Mouse (Mus musculus): ENCODE measurements at regions not wholly inside any gene's neighbourhood (a gene's known extent, or its start where the extent isn't known, plus 50 kb on each side); places are given as distances from the start of the nearest gene placed in this dataset.

- DNase-seq (ENCODE audit: low spot score in 2 of 2) = peak; percentile 37 to 43
Observed at GRCm38 (mm10) chr12:46138646-46139045, 680.1 kb downstream of the Nova1 start.

GRCm38 (mm10) chr12:46125867-46126266 lies 692.9 kb downstream of the Nova1 start:
- no peak for DNase-seq (ENCODE audit: low spot score in 2 of 2)

- no peak for DNase-seq (ENCODE audit: low spot score in 2 of 2)
Observed at GRCm38 (mm10) chr12:46111352-46111751, 707.4 kb downstream of the Nova1 start.

- no peak for DNase-seq (ENCODE audit: low spot score in 2 of 2)
Observed at GRCm38 (mm10) chr12:46083356-46083755, 735.4 kb downstream of the Nova1 start.

- no peak for DNase-seq (ENCODE audit: low spot score in 2 of 2)
Observed at GRCm38 (mm10) chr12:46075789-46076217, 742.9 kb downstream of the Nova1 start.

- DNase-seq (ENCODE audit: low spot score in 2 of 2) = no peak
Observed at GRCm38 (mm10) chr12:46075355-46075754, 743.4 kb downstream of the Nova1 start.

GRCm38 (mm10) chr12:46066896-46067295 lies 751.8 kb downstream of the Nova1 start:
- no peak for DNase-seq (ENCODE audit: low spot score in 2 of 2)

GRCm38 (mm10) chr12:46040626-46041025 lies 778.1 kb downstream of the Nova1 start:
- no peak for DNase-seq (ENCODE audit: low spot score in 2 of 2)

- no peak for DNase-seq (ENCODE audit: low spot score in 2 of 2)
Observed at GRCm38 (mm10) chr12:46040216-46040615, 778.5 kb downstream of the Nova1 start.

- no peak for DNase-seq (ENCODE audit: low spot score in 2 of 2)
Observed at GRCm38 (mm10) chr12:46036540-46037094, 782.1 kb downstream of the Nova1 start.

GRCm38 (mm10) chr12:46025266-46025665 lies 793.5 kb downstream of the Nova1 start:
- DNase-seq (ENCODE audit: low spot score in 2 of 2) = no peak

GRCm38 (mm10) chr12:46021546-46021910 lies 797.2 kb downstream of the Nova1 start:
- DNase-seq (ENCODE audit: low spot score in 2 of 2) = no peak

- DNase-seq (ENCODE audit: low spot score in 2 of 2) = no peak
Observed at GRCm38 (mm10) chr12:46020835-46021545, 797.7 kb downstream of the Nova1 start.

GRCm38 (mm10) chr12:45977691-45978414 lies 840.9 kb downstream of the Nova1 start:
- no peak for DNase-seq (ENCODE audit: low spot score in 2 of 2)

GRCm38 (mm10) chr12:45975780-45976179 lies 842.9 kb downstream of the Nova1 start:
- no peak for DNase-seq (ENCODE audit: low spot score in 2 of 2)

GRCm38 (mm10) chr12:45970472-45970871 lies 848.3 kb downstream of the Nova1 start:
- no peak for DNase-seq (ENCODE audit: low spot score in 2 of 2)

GRCm38 (mm10) chr12:45969881-45970280 lies 848.8 kb downstream of the Nova1 start:
- no peak for DNase-seq (ENCODE audit: low spot score in 2 of 2)

GRCm38 (mm10) chr12:45946918-45947317 lies 871.8 kb downstream of the Nova1 start:
- no peak for DNase-seq (ENCODE audit: low spot score in 2 of 2)

- no peak for DNase-seq (ENCODE audit: low spot score in 2 of 2)
Observed at GRCm38 (mm10) chr12:45944464-45944863, 870.0 kb upstream of the Stxbp6 start.

- no peak for DNase-seq (ENCODE audit: low spot score in 2 of 2)
Observed at GRCm38 (mm10) chr12:45942402-45942801, 867.9 kb upstream of the Stxbp6 start.

GRCm38 (mm10) chr12:45933388-45933787 lies 858.9 kb upstream of the Stxbp6 start:
- no peak for DNase-seq (ENCODE audit: low spot score in 2 of 2)

- no peak for DNase-seq (ENCODE audit: low spot score in 2 of 2)
Observed at GRCm38 (mm10) chr12:45932251-45932650, 857.7 kb upstream of the Stxbp6 start.

GRCm38 (mm10) chr12:45929760-45930150 lies 855.2 kb upstream of the Stxbp6 start:
- DNase-seq (ENCODE audit: low spot score in 2 of 2) = no peak
